Mouse (Mus musculus) cerebellum, adult 11-12 months (tissue): ENCODE data around the gene Ankib1.
A peak's percentile ranks its signal among the peaks of the same experiment; 100 is the strongest.
"Not testable (repeated sequence)": the region's sequence is repeated elsewhere in the genome, so short reads cannot be mapped to it uniquely, and the experiment has no call there.

ENCODE experiments used
- DNase-seq: peaks from one replicate; pipeline ENCODE4 v3.0.0; 2022

The Ankib1 gene

GRCm38 (mm10) chr5:3723415-3723814, 79.3 kb downstream of the Ankib1 start:
- no peak for DNase-seq

- no peak for DNase-seq
Measured at GRCm38 (mm10) chr5:3722873-3723272, 79.9 kb downstream of the Ankib1 start.

GRCm38 (mm10) chr5:3719371-3719770, 83.4 kb downstream of the Ankib1 start:
- no peak for DNase-seq

GRCm38 (mm10) chr5:3715800-3716199, 86.9 kb downstream of the Ankib1 start:
- DNase-seq, result no peak

GRCm38 (mm10) chr5:3702180-3702579, 100.5 kb downstream of the Ankib1 start:
- DNase-seq, result no peak

- no peak for DNase-seq
Measured at GRCm38 (mm10) chr5:3700025-3700424, 102.7 kb downstream of the Ankib1 start.

- no peak for DNase-seq
Measured at GRCm38 (mm10) chr5:3696031-3696430, 106.7 kb downstream of the Ankib1 start.

- no peak for DNase-seq
Measured at GRCm38 (mm10) chr5:3695191-3695590, 107.5 kb downstream of the Ankib1 start.

GRCm38 (mm10) chr5:3692956-3693355, 109.8 kb downstream of the Ankib1 start:
- no peak for DNase-seq

- DNase-seq, result no peak
Measured at GRCm38 (mm10) chr5:3691283-3691682, 111.4 kb downstream of the Ankib1 start.

- DNase-seq, result no peak
Measured at GRCm38 (mm10) chr5:3688298-3688697, 114.4 kb downstream of the Ankib1 start.

- DNase-seq, result no peak
Measured at GRCm38 (mm10) chr5:3669938-3670554, 132.7 kb downstream of the Ankib1 start.

- DNase-seq, result no peak
Measured at GRCm38 (mm10) chr5:3666585-3666984, 136.1 kb downstream of the Ankib1 start.

GRCm38 (mm10) chr5:3665225-3665624, 137.5 kb downstream of the Ankib1 start:
- no peak for DNase-seq

- no peak for DNase-seq
Measured at GRCm38 (mm10) chr5:3657085-3657484, 145.6 kb downstream of the Ankib1 start, which contains the start of gene Gatad1. Gene Gatad1 (minus strand): TSS chr5:3657185.

GRCm38 (mm10) chr5:3653801-3654200, 148.9 kb downstream of the Ankib1 start:
- DNase-seq, result no peak

- not testable (repeated sequence) for DNase-seq
Measured at GRCm38 (mm10) chr5:3652903-3653575, 149.7 kb downstream of the Ankib1 start.

GRCm38 (mm10) chr5:3651621-3652020, 151.1 kb downstream of the Ankib1 start:
- no peak for DNase-seq

GRCm38 (mm10) chr5:3650881-3651280, 151.8 kb downstream of the Ankib1 start, which contains the start of gene Tmbim7:
Gene Tmbim7 (plus strand): TSS chr5:3651181.
- no peak for DNase-seq

- DNase-seq, result no peak
Measured at GRCm38 (mm10) chr5:3648849-3649210, 153.9 kb downstream of the Ankib1 start.

GRCm38 (mm10) chr5:3648206-3648848, 154.4 kb downstream of the Ankib1 start:
- peak; percentile 16 for DNase-seq

GRCm38 (mm10) chr5:3647708-3648121, 155.0 kb downstream of the Ankib1 start:
- DNase-seq, result peak; percentile 92

GRCm38 (mm10) chr5:3646991-3647707, 155.6 kb downstream of the Ankib1 start:
- DNase-seq, result peak; percentile 53
